Mouse (Mus musculus) heart, embryonic 14.5 days (tissue): ENCODE results near the gene Ndufs2. TPM values are rescaled to one million over a fixed set of nuclear protein-coding genes. Genes with fewer than 3 reads are reported as not detected.
A peak's percentile ranks its signal among the peaks of the same experiment; 100 is the strongest.

ENCODE experiments used
- ATAC-seq: fragments of 200-750 bp; cut with Nextera tagmentation; 2 replicates; pipeline ENCODE4 v1.8.0; 2017; ENCODE audit warnings: low read depth, moderate TSS enrichment; ENCODE audit not compliant: insufficient number of reproducible peaks, insufficient read depth, low FRiP score
- H3K27ac ChIP-seq, 2 experiments: fragments of 200-500 bp in 1 of 2; fragments of 300-500 bp in 1 of 2; sonication (generic) in 1 of 2; replicated peaks in 1 of 2; 2 replicates each; pipeline ENCODE4 v1.5.1; 2012 to 2014; ENCODE audit warnings: low read depth in 2 of 2, low read length in 2 of 2, control low read depth in 1 of 2, mild to moderate bottlenecking in 1 of 2, mixed read lengths in 1 of 2; ENCODE audit not compliant: control insufficient read depth in 1 of 2, insufficient read depth in 1 of 2
- H3K27me3 ChIP-seq: fragments of 300-500 bp; sonication (generic); 2 replicates; pipeline ENCODE4 v1.6.1; 2014; ENCODE audit warnings: mild to moderate bottlenecking, low read length, control low read depth; ENCODE audit not compliant: control insufficient read depth, insufficient read depth
- H3K36me3 ChIP-seq: fragments of 300-500 bp; sonication (generic); 2 replicates; pipeline ENCODE4 v1.6.1; 2014; ENCODE audit warnings: mild to moderate bottlenecking, control low read depth, low read length, mixed read lengths; ENCODE audit not compliant: control insufficient read depth, insufficient read depth
- H3K4me1 ChIP-seq, 2 experiments: fragments of 200-500 bp in 1 of 2; fragments of 300-500 bp in 1 of 2; sonication (generic) in 1 of 2; 2 replicates each; pipeline ENCODE4 v1.6.1; 2012 to 2014; ENCODE audit warnings: low read length in 2 of 2, control low read depth in 1 of 2, mixed read lengths in 1 of 2; ENCODE audit not compliant: control insufficient read depth in 2 of 2, insufficient read depth in 2 of 2
- H3K4me2 ChIP-seq: fragments of 300-500 bp; sonication (generic); 2 replicates; pipeline ENCODE4 v1.6.1; 2014; ENCODE audit warnings: mild to moderate bottlenecking, low read length
- H3K4me3 ChIP-seq, 2 experiments: fragments of 200-500 bp in 1 of 2; fragments of 300-500 bp in 1 of 2; sonication (generic) in 1 of 2; 2 replicates each; pipeline ENCODE4 v1.5.1; 2012 to 2014; ENCODE audit warnings: low read length in 2 of 2, mild to moderate bottlenecking in 2 of 2, control low read depth in 1 of 2, low read depth in 1 of 2, moderate library complexity in 1 of 2; ENCODE audit not compliant: control insufficient read depth in 1 of 2, insufficient read depth in 1 of 2
- H3K9ac ChIP-seq: fragments of 300-500 bp; sonication (generic); 2 replicates; pipeline ENCODE4 v1.6.1; 2014; ENCODE audit warnings: mild to moderate bottlenecking, low read length
- H3K9me3 ChIP-seq: fragments of 300-500 bp; sonication (generic); 2 replicates; pipeline ENCODE4 v1.6.1; 2016; ENCODE audit warnings: low read length, control low read depth; ENCODE audit not compliant: control insufficient read depth
- WGBS: fragments of 180-500 bp; shearing (Covaris S2); extraction: QIAGEN DNeasy Blood & Tissue Kit; methylation state at CpG from one replicate; pipeline ENCODE4 v1.1.7; 2014; 5-methylcytosine and 5-hydroxymethylcytosine counted together
- polyA plus RNA-seq: library from polyadenylated mRNA; unstranded; fragments of >200 nt; fragmentation: Nextera tagmentation; extraction: Ambion mirVana; gene quantifications from 2 replicates; pipeline ENCODE4 v1.2.1, GENCODE M21; 2014

The Ndufs2 gene
- polyA plus RNA-seq, 1 experiment from 2014 or later, result 541 TPM

GRCm38 (mm10) chr1:171189476-171190114 is 61.6 kb downstream of the Ndufs2 start:
- H3K9ac ChIP-seq, result peak overlapping the region; percentile 60
- peak overlapping the region; percentile 37 for H3K4me2 ChIP-seq
- ATAC-seq, result peak; percentile 80
- peak overlapping the region; percentile 90 to 92 for H3K27ac ChIP-seq
- no peak overlapping the region for H3K4me3 ChIP-seq
- no peaks in the 10 kb centered on the region for H3K9me3 ChIP-seq
- H3K27me3 ChIP-seq, result peaks cover 7% of the 10 kb centered on the region; the same call in 1 of the 2 replicates
- H3K36me3 ChIP-seq, result no peaks in the 10 kb centered on the region
- H3K4me1 ChIP-seq, result peaks cover 47 to 56% of the 10 kb centered on the region in 2 experiments
- 42% methylated on average over 14 of the region's 14 CpGs for WGBS

- 5% methylated on average over 8 of the region's 8 CpGs for WGBS
- H3K4me2 ChIP-seq, result peak overlapping the region; percentile 37
- peak; percentile 37 for ATAC-seq
- H3K4me1 ChIP-seq, result peaks cover 44 to 55% of the 10 kb centered on the region in 2 experiments
- H3K9ac ChIP-seq, result peak overlapping the region; percentile 60
- no peaks in the 10 kb centered on the region for H3K36me3 ChIP-seq
- no peaks in the 10 kb centered on the region for H3K9me3 ChIP-seq
- no peak overlapping the region for H3K4me3 ChIP-seq
- H3K27me3 ChIP-seq, result peaks cover 7% of the 10 kb centered on the region; the same call in 1 of the 2 replicates
- peak overlapping the region; percentile 90 to 92 for H3K27ac ChIP-seq
These were observed 62.1 kb downstream of the Ndufs2 start for GRCm38 (mm10) chr1:171189046-171189445.

DNA sequence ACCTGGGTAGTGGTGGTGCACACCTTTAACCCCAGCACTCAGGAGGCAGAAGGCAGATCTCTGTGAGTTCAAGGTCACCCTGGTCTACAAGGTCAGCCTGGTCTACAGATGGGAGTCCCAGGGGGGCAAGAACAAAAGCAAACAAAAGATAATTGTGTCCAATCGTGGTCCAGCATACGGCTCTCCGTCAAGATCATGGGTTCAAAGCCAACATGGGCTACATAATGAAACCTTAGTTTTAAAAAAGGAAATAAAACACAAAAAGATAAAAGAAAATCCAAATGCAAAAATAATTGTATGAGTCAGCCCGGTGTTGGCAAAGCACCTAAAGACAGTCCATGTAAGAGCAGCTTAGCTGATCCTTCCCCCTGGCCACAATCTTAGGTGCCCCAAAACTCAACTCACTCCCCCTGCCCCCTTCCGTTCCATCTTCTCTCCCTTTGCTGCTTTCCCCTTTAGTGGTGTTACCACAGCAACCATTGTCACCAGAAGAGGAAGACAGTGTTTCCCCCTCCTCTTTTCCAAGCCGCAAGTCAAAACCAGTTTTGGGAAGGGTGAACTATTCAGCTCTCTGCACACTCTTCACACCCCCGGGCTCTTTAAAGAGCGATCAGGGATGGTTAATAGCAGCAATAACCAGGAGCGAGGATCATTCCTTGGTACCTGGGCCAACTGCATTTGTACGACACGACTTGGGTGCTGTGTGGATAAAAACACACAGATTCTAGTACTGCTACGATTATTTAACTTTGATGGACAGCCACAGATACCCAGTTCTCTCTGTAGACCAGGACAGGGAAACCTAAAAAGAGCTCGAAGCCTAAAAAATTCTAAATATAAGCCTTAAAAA is 63.1 kb downstream of the Ndufs2 start:
- no peaks in the 10 kb centered on the region for H3K27me3 ChIP-seq
- peaks cover 42 to 52% of the 10 kb centered on the region in 2 experiments for H3K4me1 ChIP-seq
- no peak overlapping the region for H3K4me2 ChIP-seq
- no peak overlapping the region for H3K4me3 ChIP-seq
- no peak for ATAC-seq
- H3K27ac ChIP-seq, result peak overlapping the region; percentile 3 to 90; a peak in 2 of 4 replicates
- WGBS, result 73% methylated on average over 13 of the region's 13 CpGs
- no peak overlapping the region for H3K9ac ChIP-seq
- H3K36me3 ChIP-seq, result no peaks in the 10 kb centered on the region
- no peaks in the 10 kb centered on the region for H3K9me3 ChIP-seq

GRCm38 (mm10) chr1:171185655-171186054 is 65.5 kb downstream of the Ndufs2 start:
- H3K9ac ChIP-seq, result no peak overlapping the region
- peaks cover 36 to 48% of the 10 kb centered on the region in 2 experiments for H3K4me1 ChIP-seq

More at GRCm38 (mm10) chr1:171185655-171186054, 65.5 kb downstream of the Ndufs2 start:
- Histone ChIP-seq H3K4me3 (no peak overlapping the region), H3K27ac (peak overlapping the region in 1 of 2 experiments; percentile 46; a peak in 1 of 4 replicates), H3K9me3 (no peaks in the 10 kb centered on the region), H3K36me3 (no peaks in the 10 kb centered on the region), H3K27me3 (no peaks in the 10 kb centered on the region), H3K4me2 (no peak overlapping the region)
- WGBS, result 61% methylated on average over 8 of the region's 8 CpGs
- no peak for ATAC-seq

Other genes with a start within 250 kb of the Ndufs2 start
- 1.0 and 1.5 TPM in 2 replicates for gene Fcgr4, start 232.5 kb downstream of the Ndufs2 start, polyA plus RNA-seq
- 9.7 and 9.8 TPM in 2 replicates for gene Fcgr3, start 186.5 kb downstream of the Ndufs2 start, polyA plus RNA-seq
- gene Cfap126, start 137.5 kb downstream of the Ndufs2 start, polyA plus RNA-seq, result 3.0 and 4.7 TPM in 2 replicates
- 622 and 642 TPM in 2 replicates for gene Sdhc, start 100.8 kb downstream of the Ndufs2 start, polyA plus RNA-seq
- not detected in 2 replicates for gene Mpz, start 100.7 kb downstream of the Ndufs2 start, polyA plus RNA-seq
- gene Pcp4l1, start 55.1 kb downstream of the Ndufs2 start, polyA plus RNA-seq, result 58.8 TPM in 2 replicates
- 0.28 and 0.32 TPM in 2 replicates for gene Nr1i3, start 37.4 kb downstream of the Ndufs2 start, polyA plus RNA-seq
- 54.2 and 58.4 TPM in 2 replicates for gene Tomm40l, start 28.9 kb downstream of the Ndufs2 start, polyA plus RNA-seq
- gene Apoa2, start 26.3 kb downstream of the Ndufs2 start, polyA plus RNA-seq, result 5.3 TPM in 2 replicates
- 30.1 and 37.7 TPM in 2 replicates for gene Fcer1g, start 17.0 kb downstream of the Ndufs2 start, polyA plus RNA-seq
- gene Adamts4, start 967 bp downstream of the Ndufs2 start, polyA plus RNA-seq, result 2.8 and 3.0 TPM in 2 replicates
- 52.8 and 55.6 TPM in 2 replicates for gene B4galt3, start 18.9 kb upstream of the Ndufs2 start, polyA plus RNA-seq
- gene Ppox, start 29.8 kb upstream of the Ndufs2 start, polyA plus RNA-seq, result 42.9 and 44.8 TPM in 2 replicates
- gene Usp21, start 36.6 kb upstream of the Ndufs2 start, polyA plus RNA-seq, result 43.2 and 45.5 TPM in 2 replicates
- gene Ufc1, start 43.6 kb upstream of the Ndufs2 start, polyA plus RNA-seq, result 96.0 and 111 TPM in 2 replicates
- gene Dedd, start 77.8 kb upstream of the Ndufs2 start, polyA plus RNA-seq, result 31.4 and 42.4 TPM in 2 replicates
- gene Nit1, start 94.3 kb upstream of the Ndufs2 start, polyA plus RNA-seq, result 28.4 and 31.8 TPM in 2 replicates
- 34.3 and 42.2 TPM in 2 replicates for gene Pfdn2, start 94.3 kb upstream of the Ndufs2 start, polyA plus RNA-seq
- 0.63 and 1.0 TPM in 2 replicates for gene Klhdc9, start 109.4 kb upstream of the Ndufs2 start, polyA plus RNA-seq
- 0.12 TPM in 1 of 2 replicates, not detected in the other for gene Nectin4, start 118.7 kb upstream of the Ndufs2 start, polyA plus RNA-seq
- gene Arhgap30, start 137.6 kb upstream of the Ndufs2 start, polyA plus RNA-seq, result 0.54 and 0.62 TPM in 2 replicates
- gene Usf1, start 159.9 kb upstream of the Ndufs2 start, polyA plus RNA-seq, result 46.7 and 58.5 TPM in 2 replicates
- 1.5 and 2.1 TPM in 2 replicates for gene Tstd1, start 167.5 kb upstream of the Ndufs2 start, polyA plus RNA-seq
- gene F11r, start 186.1 kb upstream of the Ndufs2 start, polyA plus RNA-seq, result 70.9 and 74.7 TPM in 2 replicates